Mouse (Mus musculus): Measurements from ENCODE around the gene Ufsp1.
"Not testable (repeated sequence)": the region's sequence is repeated elsewhere in the genome, so short reads cannot be mapped to it uniquely, and the experiment has no call there.

Ufsp1 gene

DNA sequence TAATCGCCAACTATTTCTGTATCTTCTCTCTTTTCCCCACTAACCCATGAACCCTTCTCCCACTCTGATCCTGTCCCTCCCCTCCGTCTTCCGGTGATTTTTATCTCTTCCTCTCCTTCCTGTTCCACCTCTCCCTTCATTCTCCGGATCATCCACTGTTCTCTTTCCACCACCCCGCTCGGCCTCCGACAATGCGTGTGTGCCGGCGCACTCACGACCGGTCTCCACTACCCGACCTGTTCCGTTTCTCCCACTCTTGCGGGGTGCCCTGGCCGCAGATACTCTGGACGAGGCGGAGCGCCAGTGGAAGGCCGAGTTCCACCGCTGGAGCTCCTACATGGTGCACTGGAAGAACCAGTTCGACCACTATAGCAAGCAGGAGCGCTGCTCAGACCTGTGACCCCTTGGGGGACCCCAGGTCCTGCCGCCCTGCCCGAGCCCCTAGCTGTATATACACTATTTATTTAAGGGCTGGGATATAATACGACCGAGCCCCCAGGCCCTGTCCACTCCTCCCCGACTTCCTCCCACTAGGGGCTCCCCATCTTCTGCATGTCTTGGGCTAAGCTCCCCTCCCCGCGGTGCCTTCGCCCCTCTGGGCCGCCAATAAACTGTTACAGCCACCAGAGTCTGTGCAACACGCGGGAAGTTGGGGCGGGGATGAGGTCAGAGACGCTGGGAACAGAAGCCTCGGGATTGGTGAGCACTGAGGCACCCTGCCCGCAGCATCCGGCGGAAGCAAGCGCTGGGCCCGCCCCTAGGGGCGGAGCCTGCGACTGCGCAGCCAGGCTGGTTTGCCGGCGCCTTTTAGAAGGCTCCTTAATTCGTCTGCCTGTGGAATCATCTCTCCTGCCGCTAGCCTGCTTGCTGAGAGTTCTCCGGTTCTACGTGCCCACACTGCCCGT, at the start of gene Ufsp1:
TSS of gene Ufsp1 (plus strand) at position 791 of the 905 bp plus-strand sequence.
- peak; percentile 94 for DNase-seq

DNA sequence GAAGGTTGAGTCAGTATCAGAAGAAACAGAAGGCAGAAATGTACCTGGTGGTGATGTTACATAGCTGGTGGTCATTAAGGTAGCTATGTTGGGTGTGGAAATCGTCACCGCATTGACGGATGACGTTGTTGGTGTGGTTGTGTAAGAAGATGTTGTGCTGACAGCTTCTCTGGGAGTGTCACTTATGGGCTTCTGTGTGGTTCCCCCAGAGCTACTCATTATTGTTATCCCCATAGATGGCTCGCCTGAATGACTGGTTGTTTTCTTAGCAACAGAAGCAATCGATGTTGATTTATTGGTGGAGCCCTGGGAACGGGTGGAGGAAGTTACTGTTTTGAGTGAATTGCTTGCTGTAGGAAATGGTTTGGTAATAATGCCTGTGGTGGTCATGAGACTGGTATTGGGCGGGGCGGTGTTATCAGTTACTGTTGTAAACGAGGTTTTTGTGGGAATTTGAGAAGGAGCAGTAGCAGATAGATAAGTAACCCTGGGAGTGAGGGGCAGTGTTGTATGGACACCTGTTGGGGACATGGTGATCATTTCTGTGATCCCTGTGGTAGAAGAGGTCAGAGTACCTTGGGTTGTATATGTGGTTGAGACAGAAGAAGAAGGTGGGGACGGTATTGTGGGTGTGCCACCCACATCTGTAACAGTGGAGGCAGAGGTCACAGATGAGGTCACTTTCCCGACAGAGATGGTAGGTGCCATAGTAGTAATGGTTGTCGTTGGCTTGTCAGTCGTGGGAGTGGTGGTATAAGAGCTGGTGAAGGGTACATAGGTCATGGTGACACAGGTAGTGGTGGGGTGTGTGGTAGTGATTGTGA, 30.3 kb upstream of the Ufsp1 start:
- no peak for DNase-seq

DNA sequence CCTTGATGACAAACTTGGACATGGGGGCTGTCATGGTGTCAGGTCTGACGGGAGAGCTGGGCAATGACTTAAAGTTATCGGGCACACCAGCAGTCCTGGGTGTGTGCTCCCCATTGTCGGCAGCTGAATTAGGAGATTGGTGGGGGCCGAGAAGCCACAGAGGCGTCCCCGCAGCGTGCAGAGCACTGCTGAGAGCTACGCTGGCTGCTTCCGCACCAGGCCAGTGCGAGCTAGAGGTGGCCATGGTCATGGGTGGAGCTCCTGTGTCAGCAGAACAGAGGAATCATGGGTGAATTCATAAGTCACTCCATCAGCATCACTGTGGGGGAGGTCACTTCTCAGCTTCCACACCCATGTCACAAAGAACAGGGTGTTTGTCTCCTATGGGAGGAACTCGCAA, 29.6 kb upstream of the Ufsp1 start:
- DNase-seq, result no peak

DNA sequence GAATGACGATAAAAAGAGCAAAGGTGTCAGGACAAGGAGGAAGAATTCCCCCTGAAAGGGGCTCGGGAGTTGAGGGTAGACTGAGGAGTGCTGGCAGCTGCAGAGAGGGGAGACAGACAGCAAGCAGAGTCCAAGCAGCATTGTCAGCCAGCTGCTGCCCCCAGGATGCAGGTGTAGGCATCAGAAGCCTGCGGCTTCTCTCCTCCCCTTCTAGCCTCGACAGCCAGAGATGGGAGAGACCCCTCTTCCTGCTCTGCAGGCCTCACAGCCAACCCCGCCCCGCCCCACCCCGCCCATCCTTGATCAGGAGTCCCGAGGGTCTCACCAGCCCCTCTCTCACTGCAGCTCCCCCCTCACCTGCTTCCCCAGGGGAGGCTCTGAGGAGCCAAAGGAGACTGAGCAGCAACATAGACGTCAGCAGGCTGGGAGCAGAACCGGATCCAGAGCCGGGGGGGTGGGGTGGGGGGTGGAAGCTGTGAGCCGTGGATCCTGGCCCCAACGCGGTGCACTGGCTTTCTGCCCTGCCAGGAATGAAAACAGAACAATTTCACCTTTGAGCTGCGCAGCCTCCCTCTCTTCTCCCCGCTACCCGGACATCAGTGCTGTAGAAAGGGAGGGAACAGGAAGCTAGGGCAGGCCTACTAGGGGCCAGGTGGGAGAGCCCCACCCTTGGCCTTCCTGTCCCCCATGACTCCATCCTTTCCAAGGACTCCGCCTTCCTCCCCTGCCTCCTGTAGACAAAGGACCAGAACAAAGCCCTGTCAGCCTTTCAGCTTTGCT, 26.1 kb upstream of the Ufsp1 start:
- no peak for DNase-seq

DNA sequence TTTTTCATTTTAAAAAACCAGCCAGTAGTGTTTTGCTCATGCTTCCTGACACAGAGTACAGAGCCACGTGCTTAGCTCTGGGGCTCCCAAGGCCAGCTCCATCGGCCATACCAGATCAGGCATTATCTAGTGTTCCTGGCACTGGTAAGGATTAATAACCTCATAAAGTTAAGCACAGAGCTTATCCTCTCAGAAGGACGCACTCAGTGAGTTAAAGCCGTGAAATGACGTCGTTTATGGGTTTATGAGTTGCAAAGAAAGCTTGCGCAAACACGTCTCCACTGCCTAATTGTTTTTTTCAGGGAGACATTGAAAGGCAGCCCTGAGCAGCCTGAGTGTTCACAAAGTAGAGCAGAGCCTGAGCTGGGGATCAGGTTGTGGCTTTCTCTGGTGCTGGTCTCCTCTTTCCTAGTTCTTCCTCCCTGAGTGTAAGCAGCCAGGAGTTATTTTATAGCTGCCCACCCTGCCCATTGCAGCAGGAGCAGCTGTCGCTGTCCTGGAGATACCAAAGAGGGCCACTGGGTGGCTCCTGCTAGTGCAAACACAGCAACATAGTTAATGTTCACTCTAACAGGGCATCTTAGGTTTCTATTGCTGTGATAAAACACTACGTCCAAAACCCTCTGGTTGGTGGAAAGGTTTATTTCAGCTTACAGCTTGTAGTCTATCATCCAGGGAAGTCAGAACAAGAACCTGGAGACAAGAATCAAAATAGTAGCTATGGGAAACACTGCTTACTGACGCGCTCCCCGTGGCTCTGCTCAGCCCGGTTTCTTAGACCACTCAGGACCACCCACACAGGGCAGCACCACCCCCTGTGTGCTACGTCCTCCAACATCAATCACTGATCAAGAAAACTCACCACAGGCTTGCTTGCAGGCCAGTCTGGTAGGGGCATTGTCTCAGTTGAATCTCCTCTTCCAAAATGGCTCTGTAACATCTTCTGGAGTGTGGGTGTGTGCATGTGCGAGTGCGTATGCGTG, 16.8 kb upstream of the Ufsp1 start:
- DNase-seq, result no peak

DNA sequence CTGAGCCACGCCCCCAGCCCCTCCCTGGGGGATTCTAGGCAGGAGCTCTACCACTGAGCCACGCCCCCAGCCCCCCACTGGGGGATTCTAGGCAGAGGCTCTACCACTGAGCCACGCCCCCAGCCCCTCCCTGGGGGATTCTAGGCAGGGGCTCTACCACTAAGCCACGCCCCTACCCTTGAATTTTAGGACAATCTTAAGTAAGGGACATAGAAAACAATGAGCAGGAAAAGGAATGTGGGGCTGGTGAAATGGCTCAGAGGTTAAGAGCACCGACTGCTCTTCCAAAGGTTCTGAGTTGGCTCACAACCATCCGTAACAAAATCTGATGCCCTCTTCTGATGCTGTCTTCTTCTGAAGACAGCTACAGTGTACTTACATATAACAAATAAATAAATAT, 10.0 kb upstream of the Ufsp1 start:
- DNase-seq, result not testable (repeated sequence)

DNA sequence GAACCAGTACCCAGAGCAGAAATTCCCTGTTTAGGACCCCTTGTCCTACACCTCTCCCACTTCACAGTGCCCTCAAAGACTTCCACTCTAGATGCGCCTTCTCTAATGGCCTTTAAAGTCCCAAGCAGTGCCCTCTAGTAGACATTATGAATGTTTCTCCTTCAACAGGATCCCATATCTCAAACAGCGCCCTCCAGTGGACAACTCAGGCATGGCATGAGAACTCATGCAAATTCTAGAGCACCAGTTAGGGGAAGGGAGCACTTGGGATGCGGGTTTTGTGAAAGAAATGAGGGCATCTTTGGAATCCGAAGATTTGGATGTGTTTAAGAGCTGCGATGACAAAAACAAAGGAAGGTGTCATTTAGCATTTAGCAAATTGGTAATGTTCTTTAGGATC, 9.4 kb upstream of the Ufsp1 start:
- DNase-seq, result peak; percentile 60

DNA sequence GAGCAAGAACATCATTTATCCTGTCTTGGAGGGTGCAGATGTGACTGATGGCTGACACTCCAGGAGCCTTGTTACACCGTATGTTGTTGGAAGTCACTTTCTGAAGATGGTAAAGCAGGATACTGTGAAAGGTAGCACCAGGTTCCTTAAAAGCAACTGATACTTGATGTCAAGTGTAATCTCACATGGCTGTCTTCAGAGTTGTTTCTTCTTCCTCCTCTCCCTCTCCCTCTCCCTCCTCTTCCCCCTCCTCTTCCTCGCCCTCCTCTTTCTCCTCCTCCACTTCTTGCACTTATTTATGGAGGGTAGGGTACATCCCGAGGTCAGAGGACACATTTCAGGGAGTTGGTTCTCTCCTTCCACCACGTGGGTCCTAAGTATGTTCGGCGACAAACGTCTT, 8.4 kb upstream of the Ufsp1 start:
- no peak for DNase-seq

DNA sequence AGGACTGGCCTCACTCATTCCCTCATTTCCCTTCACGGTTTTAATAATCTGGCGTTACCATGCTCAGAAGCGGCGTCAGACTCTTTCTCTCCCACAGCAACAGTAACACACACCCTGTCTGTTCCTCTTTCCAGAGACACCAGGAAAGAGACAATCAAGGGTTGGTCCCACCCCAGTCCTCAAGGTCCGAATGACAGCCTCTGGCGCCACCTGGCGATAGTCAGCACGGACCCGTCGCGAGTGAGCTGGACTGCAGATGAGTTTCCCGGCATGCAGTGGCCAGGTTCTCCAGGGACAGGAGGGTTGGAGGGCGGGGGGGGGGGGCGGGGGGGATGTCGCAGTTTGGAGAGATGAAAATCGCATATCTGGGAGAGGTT, 7.8 kb upstream of the Ufsp1 start:
- peak; percentile 92 for DNase-seq

DNA sequence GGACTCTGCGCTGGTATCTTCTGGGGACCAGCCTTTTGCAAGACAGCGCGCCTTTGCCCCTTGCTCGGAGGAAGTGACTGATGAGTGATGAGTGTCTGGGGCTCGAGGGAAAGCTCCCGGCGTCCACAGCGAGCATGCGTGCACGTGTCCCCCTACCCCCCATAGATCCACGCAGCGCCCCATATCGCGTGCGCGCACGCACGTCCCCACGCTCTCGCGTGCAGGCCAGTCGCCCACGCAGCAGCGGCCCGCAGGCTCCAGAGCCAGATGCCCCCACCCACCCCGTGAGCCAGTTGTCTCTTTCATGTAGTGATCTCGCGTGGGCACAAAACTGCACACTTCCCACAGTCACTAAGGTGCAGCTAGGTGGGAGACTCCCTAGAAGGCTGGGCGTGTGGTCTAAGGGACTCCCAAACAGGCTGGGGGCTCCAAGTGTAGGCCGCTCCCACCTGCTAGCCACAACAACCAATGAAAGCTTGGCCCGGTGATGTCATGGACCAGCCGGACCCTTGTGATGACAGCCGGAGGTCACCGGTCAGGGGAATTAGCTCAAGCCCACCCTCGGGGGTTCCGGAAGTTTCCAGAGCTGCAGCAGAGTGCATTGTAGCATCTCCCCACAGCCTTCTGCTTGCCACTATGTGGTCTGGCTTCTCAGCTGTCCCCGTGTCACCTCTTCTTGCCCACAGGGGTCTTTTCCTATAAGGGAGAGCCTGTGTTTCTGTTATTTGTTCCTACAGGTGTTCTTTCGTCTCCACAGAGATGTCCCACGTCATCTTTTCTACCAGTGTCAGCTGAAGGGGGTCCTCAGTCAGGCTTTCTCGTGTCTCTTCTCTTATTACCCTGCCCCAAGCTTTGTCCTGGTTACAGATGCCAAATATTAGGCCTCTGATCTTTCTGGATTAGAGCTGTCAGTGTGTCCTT, 7.1 kb upstream of the Ufsp1 start, which contains the start of gene Ache:
TSS of gene Ache (plus strand) at position 488 of the 921 bp plus-strand sequence.
- no peak for DNase-seq

DNA sequence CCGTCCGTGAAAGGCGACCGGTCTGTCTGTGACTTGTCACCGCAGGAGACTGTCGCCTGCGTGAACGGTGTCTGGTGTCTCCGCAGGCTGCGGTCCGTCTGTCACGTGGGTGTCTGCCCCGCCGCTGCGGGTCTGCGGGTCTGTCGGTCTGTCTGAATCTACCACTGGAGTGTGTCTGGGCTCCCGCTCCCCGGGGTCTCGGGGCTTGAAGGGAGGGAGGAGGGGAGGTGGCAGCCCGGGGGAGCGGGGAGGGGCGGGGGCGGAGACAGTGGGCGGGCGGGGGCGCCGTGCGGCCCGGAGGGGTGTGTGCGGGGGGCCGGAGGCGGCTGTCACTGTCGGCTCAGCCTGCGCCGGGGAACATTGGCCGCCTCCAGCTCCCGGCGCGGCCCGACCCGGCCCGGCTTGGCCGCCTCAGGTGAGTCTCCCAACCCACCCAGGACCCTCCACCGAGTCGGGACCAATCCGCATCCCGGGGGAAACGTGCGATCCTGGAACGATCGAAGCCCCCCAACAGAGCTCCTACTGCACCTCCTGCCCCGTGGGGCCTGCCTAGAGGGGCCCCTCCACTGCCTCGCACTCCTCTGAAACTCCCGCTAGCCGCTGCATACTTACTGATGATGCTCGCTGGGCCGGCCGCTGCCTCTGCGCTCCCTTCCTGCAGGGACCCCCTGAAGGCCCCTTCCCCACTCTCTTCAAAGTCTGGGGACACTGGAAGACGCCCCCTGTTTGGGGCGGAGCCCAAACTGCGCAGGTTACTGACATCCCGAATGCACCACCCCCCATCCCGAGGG, 6.3 kb upstream of the Ufsp1 start:
- no peak for DNase-seq

DNA sequence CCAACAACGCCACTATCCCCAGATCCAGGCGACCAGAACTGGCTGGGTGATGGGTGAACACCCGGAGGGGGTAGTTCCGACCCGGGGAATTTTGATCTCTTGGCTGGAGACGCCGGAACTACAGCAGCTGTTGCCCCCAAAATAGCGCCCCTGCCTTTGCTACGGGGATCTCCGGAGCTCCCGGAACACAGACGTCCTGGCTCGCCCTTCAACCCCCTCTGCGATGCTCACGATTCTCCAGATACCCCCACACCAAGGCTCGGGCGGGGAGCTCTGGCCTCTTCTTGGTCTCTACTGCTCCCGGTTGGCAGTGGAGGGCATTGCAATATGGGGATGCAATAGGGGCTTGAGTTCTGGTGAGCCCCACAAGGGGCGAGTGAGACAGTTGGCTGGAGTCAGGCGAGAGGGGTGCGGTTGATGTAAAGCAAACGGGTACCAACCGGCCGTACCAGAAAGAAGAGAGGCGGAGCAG, 5.4 kb upstream of the Ufsp1 start:
- DNase-seq, result peak; percentile 25

DNA sequence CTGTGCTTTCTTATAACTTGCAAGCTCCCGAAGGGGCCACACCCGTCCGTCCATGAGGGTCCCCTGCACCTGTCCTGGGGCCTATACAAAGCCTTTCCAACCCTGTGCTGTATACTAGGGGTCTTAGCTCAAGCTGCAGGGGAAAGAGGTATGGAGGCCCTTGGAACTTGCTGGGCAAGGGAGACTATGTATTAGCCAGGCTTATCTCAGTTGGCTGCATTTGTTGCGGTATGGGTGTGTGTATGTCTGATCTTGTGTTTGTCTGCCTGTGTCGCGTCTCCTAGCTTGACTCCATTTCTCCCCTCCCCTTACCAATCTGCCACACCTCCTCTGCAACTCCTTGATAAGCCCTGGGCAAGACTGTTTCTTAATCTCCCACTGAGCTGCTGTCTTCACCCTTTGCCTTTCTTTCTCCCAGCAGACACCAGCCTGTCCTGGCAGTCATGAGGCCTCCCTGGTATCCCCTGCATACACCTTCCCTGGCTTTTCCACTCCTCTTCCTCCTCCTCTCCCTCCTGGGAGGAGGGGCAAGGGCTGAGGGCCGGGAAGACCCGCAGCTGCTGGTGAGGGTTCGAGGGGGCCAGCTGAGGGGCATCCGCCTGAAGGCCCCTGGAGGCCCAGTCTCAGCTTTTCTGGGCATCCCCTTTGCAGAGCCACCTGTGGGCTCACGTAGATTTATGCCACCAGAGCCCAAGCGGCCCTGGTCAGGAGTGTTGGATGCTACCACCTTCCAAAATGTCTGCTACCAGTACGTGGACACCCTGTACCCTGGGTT, 4.7 kb upstream of the Ufsp1 start:
- no peak for DNase-seq

DNA sequence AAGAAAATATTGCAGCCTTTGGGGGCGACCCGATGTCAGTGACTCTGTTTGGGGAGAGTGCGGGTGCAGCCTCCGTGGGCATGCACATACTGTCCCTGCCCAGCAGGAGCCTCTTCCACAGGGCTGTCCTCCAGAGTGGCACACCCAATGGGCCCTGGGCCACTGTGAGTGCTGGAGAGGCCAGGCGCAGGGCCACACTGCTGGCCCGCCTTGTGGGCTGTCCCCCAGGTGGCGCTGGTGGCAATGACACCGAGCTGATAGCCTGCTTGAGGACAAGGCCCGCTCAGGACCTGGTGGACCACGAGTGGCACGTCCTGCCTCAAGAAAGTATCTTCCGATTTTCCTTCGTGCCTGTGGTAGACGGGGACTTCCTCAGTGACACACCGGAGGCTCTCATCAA, 3.8 kb upstream of the Ufsp1 start:
- peak; percentile 78 for DNase-seq

DNA sequence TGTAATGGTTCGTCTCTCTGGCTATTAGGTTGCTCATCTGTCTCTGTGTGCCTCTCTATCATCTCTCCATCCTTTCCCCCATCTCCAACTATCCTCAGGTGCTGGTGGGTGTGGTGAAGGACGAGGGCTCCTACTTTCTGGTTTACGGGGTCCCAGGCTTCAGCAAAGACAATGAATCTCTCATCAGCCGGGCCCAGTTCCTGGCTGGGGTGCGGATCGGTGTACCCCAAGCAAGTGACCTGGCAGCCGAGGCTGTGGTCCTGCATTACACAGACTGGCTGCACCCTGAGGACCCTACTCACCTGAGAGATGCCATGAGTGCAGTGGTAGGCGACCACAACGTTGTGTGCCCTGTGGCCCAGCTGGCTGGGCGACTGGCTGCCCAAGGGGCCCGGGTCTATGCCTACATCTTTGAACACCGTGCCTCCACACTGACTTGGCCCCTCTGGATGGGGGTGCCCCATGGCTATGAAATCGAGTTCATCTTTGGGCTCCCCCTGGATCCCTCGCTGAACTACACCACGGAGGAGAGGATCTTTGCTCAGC, 3.0 kb upstream of the Ufsp1 start:
- DNase-seq, result no peak

DNA sequence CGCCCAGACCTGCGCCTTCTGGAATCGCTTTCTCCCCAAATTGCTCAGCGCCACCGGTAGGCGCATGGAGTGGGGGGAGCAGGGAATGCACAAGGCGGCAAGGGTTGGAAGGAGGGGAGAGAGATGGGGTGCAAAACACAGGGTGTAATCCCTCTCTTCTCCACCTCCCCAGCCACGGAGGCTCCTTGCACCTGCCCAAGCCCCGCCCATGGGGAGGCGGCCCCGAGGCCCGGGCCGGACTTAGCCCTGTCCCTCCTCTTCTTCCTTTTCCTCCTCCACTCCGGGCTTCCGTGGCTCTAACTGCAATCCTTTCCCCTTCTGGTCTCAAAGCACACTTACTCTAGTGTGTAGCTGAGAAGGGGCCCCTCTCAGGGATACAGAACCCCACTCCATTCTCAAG, 1.1 kb upstream of the Ufsp1 start:
- DNase-seq, result peak; percentile 79

DNA sequence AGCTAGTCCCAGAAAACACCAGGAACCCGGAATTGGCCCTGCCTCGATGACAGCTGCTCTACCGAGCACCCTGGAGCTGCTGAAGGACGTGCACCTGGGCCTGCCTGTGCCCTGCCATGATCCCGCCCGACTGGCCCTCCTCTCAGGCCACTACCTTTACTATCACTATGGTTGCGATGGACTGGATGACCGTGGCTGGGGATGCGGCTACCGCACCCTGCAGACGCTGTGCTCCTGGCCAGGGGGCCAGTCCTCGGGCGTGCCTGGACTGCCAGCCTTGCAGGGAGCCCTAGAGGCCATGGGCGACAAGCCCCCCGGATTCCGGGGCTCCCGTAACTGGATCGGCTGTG, 290 bp downstream of the Ufsp1 start:
- DNase-seq, result no peak

DNA sequence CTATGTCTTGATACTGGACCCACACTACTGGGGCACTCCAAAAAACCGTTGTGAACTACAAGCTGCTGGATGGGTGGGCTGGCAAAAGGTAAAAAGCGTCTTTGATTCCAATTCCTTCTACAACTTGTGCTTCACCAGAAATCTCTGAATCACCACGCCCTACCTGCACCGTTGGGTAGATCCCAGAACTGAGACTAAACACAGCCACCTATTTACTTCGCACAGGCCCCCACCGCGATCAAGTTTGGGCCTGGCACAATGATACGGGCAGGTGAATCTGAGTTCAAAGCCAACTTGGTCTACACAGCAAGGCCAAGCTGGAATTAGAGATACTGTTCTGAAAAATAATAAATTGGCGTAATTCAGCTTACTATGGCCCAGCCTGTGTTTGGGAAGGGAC, 867 bp downstream of the Ufsp1 start:
- no peak for DNase-seq

DNA sequence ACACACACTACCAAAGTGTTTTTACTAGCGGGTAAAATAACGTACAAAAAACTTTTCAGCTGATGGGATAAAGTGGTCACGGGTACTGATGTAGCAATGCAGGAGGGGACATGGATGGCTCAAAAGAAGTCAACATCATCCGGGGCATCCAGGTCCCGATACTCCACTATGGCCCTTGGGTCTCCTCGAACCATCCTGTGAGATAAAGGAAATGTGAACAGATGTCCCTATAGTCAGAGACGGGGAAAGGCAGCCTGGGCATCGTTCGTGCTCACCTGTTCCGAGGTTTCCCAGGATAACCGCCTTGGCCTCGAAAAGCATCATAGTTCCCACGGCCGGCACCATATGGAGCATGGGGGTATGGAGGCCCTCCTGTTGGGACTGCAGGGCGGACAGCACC, 1.3 kb downstream of the Ufsp1 start:
- no peak for DNase-seq
